Mouse (Mus musculus): ENCODE measurements around the gene Jph4. TPM values are rescaled to one million over a fixed set of nuclear protein-coding genes. Genes with fewer than 3 reads are reported as not detected.
A peak's percentile ranks its signal among the peaks of the same experiment; 100 is the strongest.

Jph4 gene
- total and polyA plus RNA-seq, 3 experiments, result 2.5 to 4.0 (median 3.0) TPM

DNA sequence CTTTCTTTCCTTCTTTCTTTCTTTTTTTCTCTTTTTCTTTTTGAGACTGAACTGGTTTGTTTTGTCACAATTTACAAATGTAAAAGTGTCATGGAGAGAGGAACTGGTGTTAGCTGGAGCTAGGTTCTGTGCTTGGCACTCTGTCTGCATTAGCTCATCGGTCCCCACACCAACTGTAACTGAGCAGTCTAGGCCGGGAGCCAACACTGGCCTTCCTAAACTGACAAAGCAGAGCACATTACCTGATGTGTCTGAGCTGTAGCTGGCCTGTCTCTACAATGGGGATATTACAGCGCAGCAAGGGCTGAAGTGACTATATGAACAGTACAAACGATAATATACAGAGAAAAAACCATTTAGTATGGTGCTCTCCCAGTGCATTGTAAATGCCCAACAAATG is 2.1 kb upstream of the Jph4 start:
- peak; percentile 69 for DNase-seq

DNA sequence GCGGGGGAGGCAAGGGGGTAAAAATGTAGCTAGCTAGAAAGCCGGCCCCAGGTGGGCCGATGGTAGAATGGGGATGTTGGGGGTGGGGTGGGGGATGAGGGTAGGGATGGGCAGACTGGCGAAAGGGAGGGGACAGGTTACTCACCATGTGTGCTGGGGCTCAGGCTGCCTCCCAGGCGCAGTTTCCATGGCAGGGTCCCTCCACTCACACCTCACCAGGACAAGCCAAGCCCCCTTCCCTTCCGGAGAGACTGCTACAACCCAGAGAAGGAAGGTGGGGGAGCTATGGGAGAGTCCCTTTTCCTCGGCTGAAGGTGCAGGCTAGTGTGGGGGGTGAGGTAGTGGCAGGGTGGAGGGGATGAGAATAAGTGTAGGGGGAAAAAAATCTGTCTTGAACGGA is 889 bp downstream of the Jph4 start:
- DNase-seq, result no peak

DNA sequence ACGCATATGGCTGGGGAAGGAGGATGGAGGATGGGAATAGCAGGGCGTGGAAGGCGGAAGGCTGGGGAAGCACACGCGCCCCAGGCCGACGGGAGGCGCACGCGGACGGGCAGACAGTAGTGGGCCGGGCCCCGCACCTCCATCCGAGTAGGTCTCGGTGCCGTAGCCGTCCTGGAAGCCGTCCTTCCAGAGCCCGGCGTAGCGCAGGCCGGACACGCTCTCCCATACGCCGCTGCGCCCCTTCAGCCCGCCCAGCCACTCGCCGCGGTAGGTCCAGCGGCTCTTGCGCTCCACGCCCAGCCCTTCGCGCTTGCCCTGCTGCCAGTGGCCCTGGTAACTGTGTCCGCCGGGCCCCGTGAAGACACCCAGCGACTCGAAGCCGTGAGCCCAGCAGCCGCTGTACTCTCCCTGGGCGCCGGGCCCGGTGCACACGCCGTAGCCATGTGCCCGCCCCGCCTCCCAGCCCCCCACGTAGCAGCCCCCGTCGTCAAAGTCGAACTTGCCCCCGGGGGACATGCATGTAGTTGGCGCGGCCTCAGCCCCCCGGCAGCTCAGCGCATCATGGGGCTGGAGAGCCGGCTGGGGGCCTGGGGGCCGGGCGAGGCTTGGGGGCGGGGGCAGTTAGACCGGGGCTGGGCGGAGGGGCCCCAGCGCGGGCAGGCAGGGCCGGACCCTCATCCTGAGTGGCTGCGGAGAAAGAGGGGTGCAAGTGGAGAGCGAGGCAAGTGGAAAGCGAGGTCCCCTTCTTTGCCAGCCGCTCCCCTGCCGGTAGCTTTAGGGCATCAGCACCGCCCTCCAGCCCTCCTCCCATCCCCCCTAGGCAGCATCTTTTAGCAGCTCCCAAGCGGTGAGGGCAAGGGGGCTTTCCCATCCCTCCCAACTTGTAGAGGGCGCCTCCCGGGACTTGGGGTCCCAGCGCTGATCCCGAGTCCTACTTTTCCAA is 1.7 kb downstream of the Jph4 start:
- DNase-seq, result peak; percentile 75

DNA sequence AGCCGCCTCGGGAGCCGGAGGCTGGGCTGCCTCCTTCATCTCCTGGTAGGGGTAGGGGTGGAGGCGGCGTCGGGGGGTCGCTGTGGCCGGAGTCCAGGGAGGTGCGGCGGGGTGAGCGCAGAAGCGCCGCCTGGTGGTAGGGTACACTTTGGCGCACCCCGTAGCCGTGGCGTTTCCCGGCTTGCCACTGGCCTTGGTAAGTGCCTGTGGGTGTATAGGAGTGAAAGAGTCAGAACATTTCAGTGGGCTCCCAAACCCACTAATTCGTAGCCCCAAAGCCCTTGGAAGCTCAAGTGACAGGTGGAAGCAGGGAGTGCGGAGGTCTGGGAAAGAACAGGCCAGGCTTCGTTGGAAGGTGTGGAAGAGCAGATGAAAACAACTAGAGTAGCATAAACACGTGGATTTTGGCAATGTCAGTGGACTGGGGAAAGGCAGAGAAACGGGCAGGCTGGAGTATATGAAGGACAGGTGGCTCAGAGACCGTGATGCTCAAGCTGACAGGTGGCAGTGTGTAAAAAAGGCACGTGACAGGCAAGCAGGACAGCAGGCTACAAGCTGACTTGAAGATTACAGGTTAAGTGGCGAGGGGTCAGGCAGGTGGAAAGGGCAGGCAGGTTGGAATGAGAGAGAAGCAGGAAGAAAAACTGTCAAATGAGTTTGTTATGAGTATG is 2.6 kb downstream of the Jph4 start:
- DNase-seq, result no peak

DNA sequence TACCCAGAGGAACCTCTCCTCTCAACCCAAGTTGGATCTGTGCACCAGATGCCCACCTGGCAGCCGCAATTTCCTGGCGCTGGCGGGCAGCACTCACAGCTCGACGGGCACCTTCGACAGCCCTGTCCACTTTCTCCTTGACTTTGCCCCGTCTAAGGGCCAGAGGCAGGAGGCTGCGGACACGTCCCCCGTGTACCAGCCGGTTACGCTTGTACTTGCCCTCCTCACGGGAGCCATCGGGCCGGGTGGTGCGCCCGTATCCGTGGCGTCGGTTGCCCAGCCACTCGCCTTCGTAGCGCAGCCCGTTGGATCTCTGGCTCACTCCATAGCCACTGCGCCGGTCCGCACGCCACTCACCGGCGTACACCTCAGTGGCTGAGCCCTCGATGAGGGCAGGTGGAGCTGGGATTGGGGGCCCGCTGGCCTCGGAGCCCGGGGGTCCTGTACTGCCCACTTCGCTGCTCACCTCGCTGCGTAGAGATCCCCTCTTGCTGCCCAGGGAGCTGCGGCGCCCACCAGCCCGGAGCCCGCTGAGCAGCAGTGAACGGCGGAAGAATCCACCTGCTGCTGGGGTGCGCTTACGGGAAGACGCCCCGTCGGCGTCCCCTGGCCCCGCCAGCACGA is 3.3 kb downstream of the Jph4 start:
- no peak for DNase-seq

DNA sequence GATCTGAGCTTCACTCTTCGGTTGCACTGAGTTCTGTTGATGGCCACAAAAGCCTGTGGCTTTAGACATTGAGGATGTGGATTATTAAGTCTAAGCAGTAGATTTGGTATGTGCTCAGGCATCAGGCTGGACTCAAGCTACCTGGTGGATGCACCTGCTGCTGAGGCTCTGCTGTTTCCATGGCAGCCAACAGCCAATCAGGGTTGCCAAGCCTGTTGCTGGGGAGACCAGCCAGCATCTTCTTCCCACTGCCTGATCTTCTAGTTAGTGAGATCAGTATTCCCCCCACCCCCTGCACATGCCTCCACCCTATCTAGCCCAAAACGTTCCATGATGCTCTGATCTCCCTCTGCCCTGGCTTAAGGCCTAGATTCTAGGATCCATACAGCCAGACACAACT is 5.0 kb downstream of the Jph4 start:
- no peak for DNase-seq

DNA sequence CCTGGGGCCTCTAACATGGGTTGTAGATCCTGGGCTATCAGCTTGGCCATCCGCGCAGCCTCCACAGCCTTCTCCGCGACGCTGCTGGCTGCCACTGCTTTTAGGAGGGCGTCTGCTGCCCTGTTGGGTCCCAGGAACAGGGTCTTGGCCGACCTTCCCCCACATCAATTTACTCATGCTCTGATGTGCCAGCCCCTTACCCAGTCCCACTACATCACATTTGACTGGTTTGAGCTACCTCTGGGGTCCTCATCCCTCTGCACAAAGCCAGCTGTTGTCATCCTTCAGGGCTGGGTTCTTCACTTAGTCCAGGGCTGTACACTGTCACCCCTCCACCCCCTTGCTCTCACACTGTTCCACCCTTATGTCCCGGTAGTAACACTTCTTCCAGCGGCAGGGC is 6.7 kb downstream of the Jph4 start:
- DNase-seq, result no peak

DNA sequence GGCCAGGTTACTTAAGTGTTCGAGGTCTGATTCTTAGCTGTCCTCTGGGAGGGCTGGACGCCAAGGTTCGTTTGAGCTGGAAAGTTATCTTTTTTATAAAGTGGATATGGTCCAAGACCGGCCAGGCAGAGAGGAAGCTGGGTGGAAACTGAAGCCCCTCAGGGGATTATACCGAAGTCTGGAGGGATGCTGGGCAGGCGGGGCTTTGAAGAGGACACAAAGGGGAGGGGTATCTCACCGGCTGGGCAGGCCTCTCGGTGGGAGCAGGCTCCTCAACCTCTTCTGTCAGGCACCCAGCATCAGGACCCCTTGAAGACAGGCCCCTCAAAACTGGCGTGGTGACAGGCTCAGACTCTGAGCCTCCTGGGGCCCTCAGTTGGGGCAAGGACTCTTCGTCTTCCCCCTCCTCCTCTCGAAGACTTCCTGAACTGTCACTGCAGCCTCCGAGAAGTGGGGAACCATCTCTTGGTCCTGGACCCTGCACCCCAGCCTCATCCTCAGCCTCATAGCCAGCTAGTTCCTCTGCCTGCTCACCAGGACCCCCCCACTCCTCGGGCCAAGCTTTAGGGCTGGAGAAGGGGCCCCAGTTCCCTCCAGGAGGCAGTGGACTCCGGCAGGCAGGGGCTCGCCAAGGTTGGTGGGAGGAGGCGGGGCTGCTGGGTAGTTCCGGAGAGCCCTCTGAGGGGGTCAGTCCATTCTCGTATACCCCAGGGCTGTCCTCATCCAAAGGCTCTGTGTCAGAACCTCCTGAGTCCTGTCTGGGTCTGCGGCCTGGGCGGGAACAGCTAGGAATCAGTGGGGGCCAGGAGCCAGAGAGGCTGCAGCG is 7.5 kb downstream of the Jph4 start:
- DNase-seq, result no peak

DNA sequence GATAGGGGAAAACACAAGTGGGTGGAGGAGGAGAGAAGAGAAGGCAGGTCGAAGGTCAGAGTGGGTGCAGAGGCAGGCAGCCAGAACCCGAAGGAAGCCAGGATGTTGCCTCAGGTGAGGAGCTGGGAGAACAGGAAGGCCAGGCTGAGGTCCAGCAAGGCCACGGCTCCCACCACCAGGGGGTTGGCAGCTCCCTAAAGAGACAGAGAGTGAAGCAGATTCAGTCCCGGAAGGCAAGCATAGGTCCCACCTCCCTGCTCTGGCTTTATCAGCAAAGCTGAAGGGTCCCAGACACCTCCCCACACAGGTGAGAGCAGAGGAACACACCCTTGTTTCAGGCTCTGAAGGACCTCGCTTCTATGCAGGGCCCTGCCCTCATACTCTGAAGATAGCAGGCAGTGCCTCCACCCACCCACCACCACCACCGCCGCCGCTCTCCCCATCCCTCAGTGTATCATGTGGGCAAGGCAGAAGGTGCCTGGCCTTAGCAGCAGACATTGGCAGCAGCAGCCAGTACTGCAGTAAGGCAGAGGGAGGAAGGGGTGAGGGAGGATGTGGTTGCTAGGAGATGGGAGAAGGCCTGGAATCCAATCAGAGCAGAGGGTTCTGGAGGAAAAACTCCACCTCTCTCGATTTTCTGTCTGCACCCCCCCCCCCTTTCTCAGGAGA is 8.4 kb downstream of the Jph4 start:
- no peak for DNase-seq

DNA sequence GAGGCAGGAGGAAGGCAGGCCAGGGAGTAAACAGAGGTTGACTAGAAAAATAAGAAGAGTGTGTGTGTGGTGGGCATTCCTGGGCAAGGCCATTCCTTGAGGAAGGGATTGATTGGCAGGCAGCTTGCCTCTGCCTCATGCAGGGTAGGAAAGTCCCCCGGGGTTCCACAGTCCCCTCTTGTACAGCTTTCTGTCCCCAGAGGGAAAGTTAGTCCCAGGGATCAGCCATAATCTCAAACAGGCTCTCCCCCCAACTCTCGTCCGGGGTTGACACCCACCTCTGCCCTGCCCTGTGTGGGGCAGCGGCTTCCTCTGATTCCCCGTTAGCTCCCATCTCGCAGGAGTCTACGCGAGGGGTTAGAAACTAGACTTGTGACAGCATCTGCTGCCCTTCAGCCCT is 9.7 kb downstream of the Jph4 start:
- no peak for DNase-seq

DNA sequence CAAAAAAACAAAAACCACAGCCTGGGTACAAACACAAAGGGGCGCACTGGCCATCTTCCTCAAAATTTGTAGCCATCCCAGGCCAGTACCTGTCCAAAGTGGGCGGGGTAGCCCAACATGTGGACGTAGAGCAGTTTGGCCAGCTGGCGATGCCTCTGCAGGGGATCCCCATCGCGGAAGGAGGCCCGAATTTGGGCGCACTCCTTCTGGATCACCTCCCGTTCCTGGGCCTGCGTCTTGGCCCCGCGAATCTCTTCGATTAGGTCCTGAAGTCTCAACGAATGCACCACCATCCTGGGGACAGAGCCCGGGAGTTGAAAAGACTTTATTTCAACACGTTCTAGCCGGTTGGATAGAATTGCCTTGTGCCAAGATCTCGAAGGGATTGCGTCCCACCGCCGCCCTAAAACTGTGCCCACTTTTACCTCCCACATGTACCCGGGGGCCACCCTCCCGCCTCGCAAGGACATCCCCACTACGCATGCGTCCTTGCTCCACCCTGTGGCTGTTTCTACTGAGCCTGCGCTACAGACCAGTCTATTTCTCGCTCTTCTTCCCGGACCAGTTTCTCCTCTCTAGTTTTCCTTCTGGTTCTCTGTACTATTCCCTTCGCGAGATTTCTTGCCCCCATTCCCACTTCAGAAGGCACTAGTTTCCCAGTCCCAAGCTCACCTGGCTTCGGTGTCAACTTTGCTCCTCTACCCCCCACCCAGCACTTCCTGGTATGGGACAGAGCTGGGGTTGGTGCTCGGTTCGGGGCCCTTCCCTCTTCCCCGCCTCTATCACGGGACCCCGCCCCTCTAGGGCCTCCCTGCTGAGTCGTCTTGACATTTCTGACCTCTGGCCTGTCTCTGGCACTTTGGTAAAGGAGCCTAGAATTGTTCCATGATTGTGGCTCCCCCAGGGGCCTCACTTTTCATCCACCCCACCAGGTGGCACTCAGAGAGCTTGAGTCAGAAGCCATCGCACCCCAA is 10.6 kb downstream of the Jph4 start, which contains the start of gene Ap1g2:
TSS of gene Ap1g2 (minus strand) at position 758 of the 974 bp plus-strand sequence.
- peak; percentile 94 for DNase-seq

DNA sequence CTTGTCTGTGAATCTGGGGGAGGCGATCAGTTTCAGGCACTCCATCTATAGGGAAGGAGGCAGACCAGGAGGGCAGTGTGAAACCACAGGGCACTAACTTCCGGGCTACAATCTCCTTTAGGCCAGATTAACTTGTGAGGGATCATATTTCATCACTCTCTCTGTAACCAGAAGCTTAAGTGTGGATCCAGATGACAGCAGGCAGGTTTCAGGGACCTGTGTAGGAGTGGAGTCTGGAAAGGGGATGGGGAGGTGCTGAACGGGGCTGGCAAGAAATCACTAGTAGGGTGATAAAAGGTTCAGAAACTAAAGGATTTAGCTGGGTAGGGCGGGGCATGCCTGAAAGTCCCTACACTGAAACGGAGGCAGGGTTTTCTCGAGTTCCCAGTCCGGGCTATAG is 11.3 kb downstream of the Jph4 start:
- DNase-seq, result no peak

DNA sequence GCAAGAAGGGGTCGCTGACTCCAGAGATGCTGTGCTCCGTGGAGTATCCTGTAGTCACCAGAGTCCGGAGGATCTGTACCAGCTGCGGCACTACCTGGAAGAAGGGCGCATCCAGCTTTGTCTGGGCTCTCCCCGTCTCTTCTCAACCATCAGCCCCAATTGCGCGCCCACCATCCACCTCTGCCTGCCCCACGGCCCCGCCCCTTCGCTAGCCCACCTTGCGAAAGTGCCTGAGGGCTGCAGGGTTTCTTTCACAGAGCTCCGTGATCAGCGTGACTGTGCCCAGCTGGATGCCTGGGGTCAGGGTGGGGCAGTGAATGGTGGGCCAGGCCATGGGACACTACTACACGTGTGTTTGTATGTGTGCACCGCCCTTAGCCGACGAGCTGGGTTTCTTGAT is 12.4 kb downstream of the Jph4 start:
- no peak for DNase-seq

DNA sequence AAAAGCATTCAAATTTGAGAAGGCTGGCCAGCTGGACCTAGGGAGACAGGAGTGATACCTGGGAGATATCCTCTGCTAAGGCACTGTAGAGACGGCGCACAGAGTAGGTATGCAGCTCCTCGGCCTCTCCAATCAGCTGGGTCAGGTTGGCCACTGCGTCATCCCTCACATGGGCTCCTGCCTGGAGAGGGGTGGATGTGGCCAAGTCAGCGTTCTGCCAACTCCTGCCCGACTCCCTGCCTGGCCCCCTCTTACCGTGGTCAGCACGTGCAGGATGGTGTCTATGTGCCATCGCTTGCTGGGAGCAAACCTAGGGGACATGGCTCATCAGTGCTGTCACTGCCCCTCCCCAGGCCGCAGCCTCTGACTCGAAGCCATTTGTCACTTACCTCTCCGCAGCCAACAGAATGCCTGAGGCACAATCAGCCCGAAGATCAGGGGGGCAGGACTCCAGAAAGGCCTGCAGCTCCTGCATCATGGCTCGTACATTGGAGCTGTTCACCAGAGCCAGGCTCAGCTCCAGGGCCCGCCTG is 14.4 kb downstream of the Jph4 start:
- DNase-seq, result no peak

DNA sequence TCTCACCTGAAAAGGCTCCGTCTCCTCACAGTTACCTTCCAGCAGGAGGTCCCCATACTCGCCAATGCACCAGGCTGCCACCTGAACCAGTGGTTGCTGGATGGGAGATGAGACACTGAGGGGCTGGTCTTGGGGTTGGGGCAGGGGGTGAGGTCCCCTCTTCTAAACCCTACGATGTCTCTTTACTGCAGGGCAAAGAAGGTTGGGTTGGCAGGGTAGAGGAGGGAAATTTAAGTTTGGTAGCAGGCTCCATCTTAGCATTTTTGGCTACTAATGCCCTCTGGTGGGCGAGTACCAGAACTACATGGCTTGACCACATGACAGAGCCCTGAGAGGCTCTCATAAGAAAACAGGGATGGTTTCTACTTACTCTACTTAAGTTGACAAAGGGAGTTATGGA is 15.1 kb downstream of the Jph4 start:
- peak; percentile 63 for DNase-seq

DNA sequence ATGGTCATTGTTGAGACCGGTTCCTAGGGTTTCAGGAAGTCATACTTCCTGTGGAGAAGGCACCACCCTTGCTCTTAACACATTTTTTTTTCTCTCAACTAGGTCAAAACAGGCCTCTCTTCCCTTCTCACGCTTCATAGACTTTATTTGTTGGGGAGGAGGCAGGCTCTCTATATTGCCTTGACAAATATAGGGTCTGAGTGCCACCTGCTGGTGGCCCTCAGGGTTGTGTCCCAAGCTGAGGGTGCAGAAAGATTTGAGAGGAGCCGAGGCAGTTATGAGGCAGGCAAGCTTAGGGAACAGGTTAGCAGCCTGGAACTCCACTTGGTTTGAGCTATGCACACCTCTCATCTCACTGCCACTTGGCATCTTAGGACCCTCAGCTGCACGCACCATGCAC is 18.7 kb downstream of the Jph4 start:
- DNase-seq, result no peak

DNA sequence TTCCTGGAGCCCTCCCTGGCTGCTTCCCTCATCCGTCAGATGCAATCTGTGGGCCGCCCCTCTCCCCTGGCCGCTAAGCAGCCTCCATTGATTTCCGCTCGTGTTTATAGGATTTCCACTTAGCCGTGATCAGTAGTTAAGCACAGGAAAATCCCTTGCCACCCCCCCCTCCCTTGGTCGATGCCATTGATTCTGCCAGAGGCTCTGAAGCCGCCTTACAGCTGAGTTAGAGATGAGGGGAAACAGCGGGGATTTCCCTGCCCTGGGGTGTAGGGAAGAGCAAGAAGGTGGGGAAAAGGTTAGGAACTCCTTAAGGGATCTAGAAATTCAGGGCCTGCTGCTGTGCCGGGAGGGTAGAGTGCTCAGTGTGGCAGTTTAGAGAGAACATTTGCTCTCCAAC is 19.1 kb downstream of the Jph4 start:
- DNase-seq, result no peak

DNA sequence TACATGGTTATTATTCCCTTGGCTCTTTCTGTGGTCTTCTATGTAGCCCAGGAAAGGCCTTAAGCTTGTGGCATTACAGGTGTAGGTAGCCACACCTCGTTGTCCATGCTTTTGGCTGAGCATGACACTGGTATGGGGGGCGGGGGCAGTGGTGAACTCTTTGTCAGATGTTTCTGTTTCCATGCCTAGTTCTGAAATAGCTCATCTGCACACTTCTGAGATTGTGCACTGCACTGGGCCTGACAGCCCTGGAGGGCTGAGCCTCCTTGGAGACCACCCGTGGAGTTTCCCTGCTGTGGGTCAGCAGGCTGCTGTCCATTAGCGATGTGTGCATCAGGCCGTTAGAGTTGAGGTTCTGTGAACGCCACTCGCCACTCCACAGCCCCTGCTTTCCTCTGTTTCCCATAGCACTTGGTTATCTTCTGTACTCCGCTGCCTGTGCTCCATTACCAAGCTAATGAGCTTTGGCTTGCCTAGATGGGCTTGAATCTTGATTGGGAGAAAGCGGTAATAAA is 20.1 kb downstream of the Jph4 start:
- DNase-seq, result no peak

DNA sequence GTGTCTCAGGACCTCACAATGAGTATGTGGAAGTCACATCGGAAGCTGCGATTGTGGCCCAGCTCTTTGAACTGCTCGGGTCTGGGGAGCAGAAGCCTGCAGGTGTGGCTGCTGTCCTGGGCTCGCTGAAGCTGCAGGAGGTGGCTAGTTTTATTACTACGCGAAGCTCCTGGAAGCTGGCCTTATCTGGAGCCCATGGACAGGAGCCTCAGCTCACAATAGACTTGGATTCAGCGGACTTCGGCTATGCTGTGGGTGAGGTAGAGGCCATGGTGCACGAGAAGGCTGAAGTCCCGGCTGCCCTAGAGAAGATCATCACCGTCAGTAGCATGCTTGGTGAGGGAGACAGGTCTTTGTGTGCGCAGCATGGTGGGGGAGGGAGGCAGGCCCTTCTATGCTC is 21.1 kb downstream of the Jph4 start:
- no peak for DNase-seq

DNA sequence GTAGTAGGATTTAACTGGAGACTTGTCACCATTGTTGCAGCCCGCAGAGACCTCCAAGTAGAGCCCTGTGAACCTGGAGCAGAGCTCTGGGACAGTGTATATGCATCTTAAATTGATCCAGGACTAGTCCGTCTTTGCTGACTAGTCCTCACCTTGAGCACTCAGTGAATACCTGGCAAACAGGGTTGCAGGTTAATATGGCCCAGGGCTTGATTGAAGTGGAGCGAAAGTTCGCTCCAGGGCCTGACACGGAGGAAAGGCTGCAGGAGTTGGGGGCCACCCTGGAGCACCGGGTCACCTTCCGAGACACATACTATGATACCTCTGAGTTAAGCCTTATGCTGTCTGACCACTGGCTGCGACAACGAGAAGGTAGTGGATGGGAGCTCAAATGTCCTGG is 21.5 kb downstream of the Jph4 start:
- DNase-seq, result no peak
